Mouse (Mus musculus): Measurements from ENCODE around the gene Olfr776. TPM values are rescaled to one million over a fixed set of nuclear protein-coding genes. Genes with fewer than 3 reads are reported as not detected.
"Not testable (repeated sequence)": the region's sequence is repeated elsewhere in the genome, so short reads cannot be mapped to it uniquely, and the experiment has no call there.

Gene Olfr776
- not detected in 2 replicates for polyA plus RNA-seq (2015; fragmentation: Nextera tagmentation; extraction: Ambion mirVana)

DNA sequence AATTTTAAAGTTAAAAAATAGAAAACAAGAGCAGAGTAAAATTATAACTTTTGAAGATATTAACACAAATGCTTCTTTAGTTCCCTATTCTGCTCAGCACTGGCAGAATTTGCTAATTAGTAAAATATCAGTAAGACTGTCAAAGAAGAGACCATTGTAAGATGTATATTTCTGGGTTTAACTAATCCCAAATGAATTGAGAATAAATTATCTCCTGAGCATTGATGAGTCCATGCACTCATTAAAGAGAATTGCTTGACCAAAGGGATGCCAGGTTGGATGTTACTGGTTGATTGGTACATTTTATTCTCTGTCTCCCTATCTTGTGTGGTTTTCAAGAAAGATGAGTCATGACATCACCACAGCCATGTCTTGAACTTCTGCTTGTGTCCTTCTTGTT lies at the start of gene Olfr776:
TSS of gene Olfr776 (plus strand) at position 301 of the 400 bp plus-strand sequence.
- no peaks in the 10 kb centered on the region for H3K36me3 ChIP-seq
- H3K4me2 ChIP-seq (replicated peaks), result no peak within 1 kb of the TSS
- no peak within 1 kb of the TSS for H3K27ac ChIP-seq (replicated peaks)
- H3K9ac ChIP-seq (replicated peaks), result no peak within 1 kb of the TSS
- no peaks in the 10 kb centered on the region for H3K27me3 ChIP-seq
- no peak for ATAC-seq (replicated peaks)
- H3K4me1 ChIP-seq, result no peaks in the 10 kb centered on the region
- H3K9me3 ChIP-seq, result no peaks in the 10 kb centered on the region
- no peak within 1 kb of the TSS for H3K4me3 ChIP-seq

DNA sequence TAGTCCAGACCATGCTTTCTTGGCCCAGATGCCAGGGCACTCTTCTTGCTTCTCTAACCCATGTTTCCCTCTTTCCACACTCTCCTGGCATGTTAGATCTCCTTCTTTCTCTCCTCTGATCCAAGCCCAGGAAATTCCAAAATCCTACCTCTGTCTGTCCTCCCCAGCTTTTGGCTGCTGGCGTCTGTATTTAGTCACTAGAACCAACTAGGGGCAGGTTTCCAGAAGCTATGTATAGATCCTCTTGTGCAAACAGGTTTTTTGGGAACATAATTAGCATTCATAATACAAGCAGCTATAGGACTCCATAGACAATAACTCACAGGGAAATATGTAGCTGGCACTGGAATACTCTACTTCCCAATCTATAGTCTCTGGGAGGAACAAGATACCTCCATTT lies 28.2 kb upstream of the Olfr776 start:
- no peak overlapping the region for H3K4me2 ChIP-seq (replicated peaks)
- WGBS, result 82% methylated on average over 1 of the region's 1 CpGs
- no peaks in the 10 kb centered on the region for H3K27me3 ChIP-seq
- no peak overlapping the region for H3K4me3 ChIP-seq
- H3K27ac ChIP-seq (replicated peaks), result no peak overlapping the region
- H3K36me3 ChIP-seq, result no peaks in the 10 kb centered on the region
- no peak for ATAC-seq (replicated peaks)
- no peaks in the 10 kb centered on the region for H3K9me3 ChIP-seq
- no peaks in the 10 kb centered on the region for H3K4me1 ChIP-seq
- H3K9ac ChIP-seq (replicated peaks), result no peak overlapping the region

DNA sequence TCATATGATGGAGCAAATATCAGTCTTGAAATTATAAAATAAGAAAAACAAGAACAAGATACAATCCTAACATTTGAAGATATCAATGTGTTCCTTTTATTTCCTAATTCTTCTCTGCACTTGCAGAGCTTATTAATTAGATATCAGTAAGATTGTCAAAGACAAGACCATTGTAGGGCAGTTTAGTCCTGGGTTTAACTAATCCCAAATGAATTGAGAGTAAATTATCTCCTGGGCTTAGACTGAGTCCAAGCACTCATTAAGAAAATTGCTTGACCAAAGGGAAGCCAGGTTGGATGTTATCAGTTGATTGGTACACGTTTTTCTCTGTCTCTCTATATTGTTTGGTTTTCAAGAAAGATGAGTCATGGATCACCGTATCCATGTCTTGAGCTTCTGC lies 23.0 kb upstream of the Olfr776 start, which contains the start of gene Olfr774:
TSS of gene Olfr774 (plus strand) at position 301 of the 400 bp plus-strand sequence.
- Histone ChIP-seq H3K36me3 (no peaks in the 10 kb centered on the region), H3K4me1 (no peaks in the 10 kb centered on the region), H3K9me3 (no peaks in the 10 kb centered on the region), H3K4me2 (replicated peaks) (no peak within 1 kb of the TSS), H3K9ac (replicated peaks) (no peak within 1 kb of the TSS), H3K27me3 (no peaks in the 10 kb centered on the region), H3K4me3 (no peak within 1 kb of the TSS), H3K27ac (replicated peaks) (no peak within 1 kb of the TSS)
- no peak for ATAC-seq (replicated peaks)
- WGBS, result 76% methylated on average over 2 of the region's 2 CpGs

DNA sequence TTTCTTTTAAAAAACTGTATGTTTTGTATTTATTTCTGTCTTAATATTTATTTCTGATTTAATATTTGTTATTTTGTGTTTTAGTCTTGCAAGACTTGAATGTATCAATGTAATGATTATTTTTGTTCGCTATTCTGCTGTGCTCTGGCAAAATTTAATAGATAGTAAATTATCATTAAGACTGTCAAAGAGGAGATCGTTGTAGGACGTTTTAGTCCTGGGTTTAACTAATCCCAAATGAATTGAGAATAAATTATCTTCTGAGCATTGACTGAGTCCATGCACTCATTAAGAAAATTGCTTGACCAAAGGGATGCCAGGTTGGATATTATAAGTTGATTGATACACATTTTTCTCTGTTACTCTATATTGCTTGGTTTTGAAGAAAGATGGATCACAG lies 10.8 kb upstream of the Olfr776 start, which contains the start of gene Olfr775:
TSS of gene Olfr775 (plus strand) at position 301 of the 400 bp plus-strand sequence.
- no peak within 1 kb of the TSS for H3K27ac ChIP-seq (replicated peaks)
- no peaks in the 10 kb centered on the region for H3K9me3 ChIP-seq
- WGBS, result 70% methylated on average over 3 of the region's 3 CpGs
- no peak for ATAC-seq (replicated peaks)
- H3K4me3 ChIP-seq, result no peak within 1 kb of the TSS
- H3K4me2 ChIP-seq (replicated peaks), result no peak within 1 kb of the TSS
- H3K9ac ChIP-seq (replicated peaks), result no peak within 1 kb of the TSS
- H3K4me1 ChIP-seq, result no peaks in the 10 kb centered on the region
- no peaks in the 10 kb centered on the region for H3K36me3 ChIP-seq
- no peaks in the 10 kb centered on the region for H3K27me3 ChIP-seq

DNA sequence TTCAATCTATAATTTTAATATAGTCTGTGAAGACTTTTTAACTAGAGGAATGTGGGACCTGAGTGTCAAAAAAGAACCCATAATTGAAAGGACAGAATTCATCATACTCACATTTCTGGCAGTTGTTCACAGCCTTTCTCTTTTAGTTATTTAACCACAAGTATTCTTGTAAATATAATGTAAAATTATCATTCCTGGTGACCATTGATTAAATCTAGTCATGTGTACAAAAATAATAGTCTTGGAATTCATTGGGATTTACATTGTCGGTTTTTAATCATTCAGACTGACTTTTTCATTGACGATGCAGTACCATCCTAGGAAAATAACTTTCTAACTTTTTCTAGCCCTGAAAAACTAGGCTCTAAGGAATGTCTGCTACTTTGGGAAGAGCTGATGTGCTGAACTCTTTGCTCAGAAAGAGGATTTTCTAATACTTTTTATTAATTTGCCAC lies 12.2 kb downstream of the Olfr776 start, which contains the start of gene Olfr777:
TSS of gene Olfr777 (minus strand) at position 405 of the 455 bp plus-strand sequence.
- Histone ChIP-seq H3K9me3 (no peaks in the 10 kb centered on the region), H3K4me3 (no peak within 1 kb of the TSS), H3K36me3 (no peaks in the 10 kb centered on the region), H3K27ac (replicated peaks) (no peak within 1 kb of the TSS), H3K27me3 (no peaks in the 10 kb centered on the region), H3K4me2 (replicated peaks) (no peak within 1 kb of the TSS), H3K9ac (replicated peaks) (no peak within 1 kb of the TSS), H3K4me1 (no peaks in the 10 kb centered on the region)
- 92% methylated on average over 2 of the region's 2 CpGs for WGBS
- ATAC-seq (replicated peaks), result no peak

DNA sequence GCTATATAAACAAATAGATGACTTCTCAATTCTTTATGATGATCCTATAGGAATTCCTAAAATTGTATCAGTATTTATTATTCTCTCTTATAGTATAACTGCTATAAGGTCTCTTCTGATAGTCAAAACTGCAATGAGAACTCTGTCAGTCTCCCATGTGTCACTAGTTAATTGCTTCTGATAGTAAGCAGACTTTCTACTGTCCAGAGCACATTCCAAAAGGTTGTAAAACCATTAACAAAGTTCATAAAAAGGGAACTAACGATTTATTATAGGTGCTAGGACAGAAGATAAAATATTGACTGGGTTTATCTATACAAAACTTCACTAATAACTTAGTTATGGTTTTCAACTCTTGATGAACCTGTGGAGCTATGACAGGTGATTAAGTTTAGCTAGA lies 54.0 kb downstream of the Olfr776 start:
- H3K4me1 ChIP-seq; H3K9me3 ChIP-seq; H3K27ac ChIP-seq (replicated peaks); H3K27me3 ChIP-seq; ATAC-seq (replicated peaks); H3K4me3 ChIP-seq; H3K4me2 ChIP-seq (replicated peaks); H3K9ac ChIP-seq (replicated peaks); H3K36me3 ChIP-seq: not testable (repeated sequence)
- WGBS, result 64% methylated on average over 1 of the region's 1 CpGs

DNA sequence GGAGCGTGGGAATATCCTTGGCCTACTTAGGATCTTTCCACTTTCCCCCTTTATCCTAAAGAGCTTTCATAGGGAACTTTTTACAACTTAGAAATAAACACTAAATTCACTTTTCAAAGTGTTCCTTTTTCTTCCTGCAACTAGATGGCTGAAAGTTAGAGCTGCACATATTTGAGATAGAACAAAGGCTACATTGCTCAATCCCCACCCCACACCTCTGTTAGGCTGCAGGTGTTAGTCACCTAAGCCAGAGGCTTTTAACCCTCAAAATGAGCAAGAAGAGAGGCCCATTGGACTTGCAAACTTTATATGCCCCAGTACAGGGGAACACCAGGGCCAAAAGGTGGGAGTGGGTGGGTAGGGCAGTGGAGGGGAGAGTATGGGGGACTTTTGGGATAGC lies 54.6 kb downstream of the Olfr776 start:
- not testable (repeated sequence) for H3K27me3 ChIP-seq; H3K27ac ChIP-seq (replicated peaks); H3K9ac ChIP-seq (replicated peaks); H3K4me3 ChIP-seq; H3K9me3 ChIP-seq; H3K4me1 ChIP-seq; H3K36me3 ChIP-seq; ATAC-seq (replicated peaks); H3K4me2 ChIP-seq (replicated peaks)
- no CpG with 5 or more reads among the region's 1 CpGs for WGBS

Other genes with a start within 250 kb of the Olfr776 start
- gene Olfr763, start 248.3 kb upstream of the Olfr776 start, polyA plus RNA-seq (2015; fragmentation: Nextera tagmentation; extraction: Ambion mirVana), result not detected in 2 replicates
- not detected in 2 replicates for gene Olfr764-ps1, start 219.2 kb upstream of the Olfr776 start, polyA plus RNA-seq (2015; fragmentation: Nextera tagmentation; extraction: Ambion mirVana)
- gene Olfr765, start 209.1 kb upstream of the Olfr776 start, polyA plus RNA-seq (2015; fragmentation: Nextera tagmentation; extraction: Ambion mirVana), result not detected in 2 replicates
- not detected in 2 replicates for gene Olfr766-ps1, start 190.2 kb upstream of the Olfr776 start, polyA plus RNA-seq (2015; fragmentation: Nextera tagmentation; extraction: Ambion mirVana)
- not detected in 2 replicates for gene Olfr767, start 176.2 kb upstream of the Olfr776 start, polyA plus RNA-seq (2015; fragmentation: Nextera tagmentation; extraction: Ambion mirVana)
- gene Olfr768, start 159.8 kb upstream of the Olfr776 start, polyA plus RNA-seq (2015; fragmentation: Nextera tagmentation; extraction: Ambion mirVana), result not detected in 2 replicates
- not detected in 2 replicates for gene Olfr769, start 141.3 kb upstream of the Olfr776 start, polyA plus RNA-seq (2015; fragmentation: Nextera tagmentation; extraction: Ambion mirVana)
- not detected in 2 replicates for gene Olfr770, start 120.1 kb upstream of the Olfr776 start, polyA plus RNA-seq (2015; fragmentation: Nextera tagmentation; extraction: Ambion mirVana)
- gene Olfr771, start 94.4 kb upstream of the Olfr776 start, polyA plus RNA-seq (2015; fragmentation: Nextera tagmentation; extraction: Ambion mirVana), result not detected in 2 replicates
- gene Olfr772, start 81.2 kb upstream of the Olfr776 start, polyA plus RNA-seq (2015; fragmentation: Nextera tagmentation; extraction: Ambion mirVana), result not detected in 2 replicates
- not detected in 2 replicates for gene Olfr773, start 71.7 kb upstream of the Olfr776 start, polyA plus RNA-seq (2015; fragmentation: Nextera tagmentation; extraction: Ambion mirVana)
- not detected in 2 replicates for gene Olfr774, start 22.9 kb upstream of the Olfr776 start, polyA plus RNA-seq (2015; fragmentation: Nextera tagmentation; extraction: Ambion mirVana)
- not detected in 2 replicates for gene Olfr775, start 10.7 kb upstream of the Olfr776 start, polyA plus RNA-seq (2015; fragmentation: Nextera tagmentation; extraction: Ambion mirVana)
- not detected in 2 replicates for gene Olfr777, start 12.4 kb downstream of the Olfr776 start, polyA plus RNA-seq (2015; fragmentation: Nextera tagmentation; extraction: Ambion mirVana)
- not detected in 2 replicates for gene Olfr780, start 59.0 kb downstream of the Olfr776 start, polyA plus RNA-seq (2015; fragmentation: Nextera tagmentation; extraction: Ambion mirVana)
- not detected in 2 replicates for gene Olfr781, start 69.7 kb downstream of the Olfr776 start, polyA plus RNA-seq (2015; fragmentation: Nextera tagmentation; extraction: Ambion mirVana)
- not detected in 2 replicates for gene Olfr782, start 89.7 kb downstream of the Olfr776 start, polyA plus RNA-seq (2015; fragmentation: Nextera tagmentation; extraction: Ambion mirVana)
- 0.05 TPM in 2 replicates for gene Olfr784, start 125.0 kb downstream of the Olfr776 start, polyA plus RNA-seq (2015; fragmentation: Nextera tagmentation; extraction: Ambion mirVana)
- not detected in 2 replicates for gene Olfr785, start 146.3 kb downstream of the Olfr776 start, polyA plus RNA-seq (2015; fragmentation: Nextera tagmentation; extraction: Ambion mirVana)
- gene Olfr786, start 168.2 kb downstream of the Olfr776 start, polyA plus RNA-seq (2015; fragmentation: Nextera tagmentation; extraction: Ambion mirVana), result not detected in 2 replicates
- not detected in 2 replicates for gene Olfr787, start 202.7 kb downstream of the Olfr776 start, polyA plus RNA-seq (2015; fragmentation: Nextera tagmentation; extraction: Ambion mirVana)
- gene Olfr788, start 211.9 kb downstream of the Olfr776 start, polyA plus RNA-seq (2015; fragmentation: Nextera tagmentation; extraction: Ambion mirVana), result not detected in 2 replicates
- gene Olfr789, start 225.6 kb downstream of the Olfr776 start, polyA plus RNA-seq (2015; fragmentation: Nextera tagmentation; extraction: Ambion mirVana), result not detected in 2 replicates
- not detected in 2 replicates for gene Olfr790, start 239.4 kb downstream of the Olfr776 start, polyA plus RNA-seq (2015; fragmentation: Nextera tagmentation; extraction: Ambion mirVana)